Mouse (Mus musculus) hindlimb bud, embryonic 11.5 days (tissue): ENCODE measurements around the gene Uba52.
A peak's percentile ranks its signal among the peaks of the same experiment; 100 is the strongest.

Experiments used
- DNase-seq: peaks from one replicate; pipeline ENCODE4 v3.0.0-alpha.2; 2012; ENCODE audit warnings: low read depth, low spot score; ENCODE audit errors: extremely low spot score

Uba52 gene

GRCm38 (mm10) chr8:70486941-70487520, 23.6 kb downstream of the Uba52 start, which contains the start of gene Tmem59l:
Tmem59l (minus strand) TSS chr8:70487358.
- DNase-seq = no peak

GRCm38 (mm10) chr8:70486191-70486681, 24.4 kb downstream of the Uba52 start:
- no peak for DNase-seq

- DNase-seq = no peak
Measured at GRCm38 (mm10) chr8:70482943-70483342, 27.7 kb downstream of the Uba52 start.

GRCm38 (mm10) chr8:70481908-70482307, 28.7 kb downstream of the Uba52 start:
- DNase-seq = no peak

- DNase-seq = no peak
Measured at GRCm38 (mm10) chr8:70477269-70477982, 33.2 kb downstream of the Uba52 start.

GRCm38 (mm10) chr8:70476333-70477268, 34.0 kb downstream of the Uba52 start, which contains the start of gene Klhl26:
Klhl26 (minus strand) TSS chr8:70476968.
- DNase-seq = peak; percentile 80

- no peak for DNase-seq
Measured at GRCm38 (mm10) chr8:70471856-70472255, 38.7 kb downstream of the Uba52 start.

GRCm38 (mm10) chr8:70469938-70470337, 40.7 kb downstream of the Uba52 start:
- DNase-seq = no peak

- no peak for DNase-seq
Measured at GRCm38 (mm10) chr8:70469295-70469916, 41.2 kb downstream of the Uba52 start.

- no peak for DNase-seq
Measured at GRCm38 (mm10) chr8:70468733-70469132, 41.9 kb downstream of the Uba52 start.

GRCm38 (mm10) chr8:70467907-70468306, 42.7 kb downstream of the Uba52 start:
- no peak for DNase-seq

- no peak for DNase-seq
Measured at GRCm38 (mm10) chr8:70467229-70467725, 43.3 kb downstream of the Uba52 start.

- no peak for DNase-seq
Measured at GRCm38 (mm10) chr8:70466771-70467170, 43.8 kb downstream of the Uba52 start.

- no peak for DNase-seq
Measured at GRCm38 (mm10) chr8:70466305-70466704, 44.3 kb downstream of the Uba52 start.

- DNase-seq = no peak
Measured at GRCm38 (mm10) chr8:70465701-70466100, 44.9 kb downstream of the Uba52 start.

- DNase-seq = no peak
Measured at GRCm38 (mm10) chr8:70464162-70464561, 46.4 kb downstream of the Uba52 start.

GRCm38 (mm10) chr8:70463306-70463705, 47.3 kb downstream of the Uba52 start:
- no peak for DNase-seq

- DNase-seq = no peak
Measured at GRCm38 (mm10) chr8:70462516-70462813, 48.1 kb downstream of the Uba52 start.

GRCm38 (mm10) chr8:70461765-70462515, 48.7 kb downstream of the Uba52 start:
- DNase-seq = no peak

GRCm38 (mm10) chr8:70460606-70461005, 50.0 kb downstream of the Uba52 start:
- no peak for DNase-seq
